Mouse (Mus musculus): ENCODE measurements around the gene D130043K22Rik.

DNA sequence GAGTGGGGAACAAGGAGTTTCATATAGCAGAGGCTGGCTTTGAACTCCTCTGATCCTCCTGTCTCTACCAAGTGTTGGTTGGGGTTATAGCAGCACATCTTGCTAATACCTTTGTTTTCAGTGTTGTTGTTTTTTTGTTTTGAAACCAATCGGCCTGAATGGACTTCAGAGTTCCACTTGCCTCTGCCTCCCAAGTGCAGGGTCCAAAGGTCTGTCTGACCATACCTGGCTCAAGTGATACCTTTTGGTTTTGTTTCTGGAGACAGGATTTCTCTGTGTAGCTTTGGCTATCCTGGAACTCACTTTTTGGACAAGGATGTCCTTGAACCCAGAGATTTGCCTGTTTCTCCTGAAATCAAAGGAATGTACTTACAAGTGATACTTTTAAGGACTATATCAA lies 25.0 kb upstream of the D130043K22Rik start:
- no peak for TF ChIP-seq CTCF (IDR thresholded peaks at IDR 0.05; ENCODE audit: borderline replicate concordance, insufficient read depth, low read depth, low read length)
- no peak for TF ChIP-seq POLR2A (IDR thresholded peaks at IDR 0.05; ENCODE audit: borderline replicate concordance, insufficient read depth, low read length)

All from cerebellum, adult 2 months (tissue).